Mouse (Mus musculus): Measurements from ENCODE around the gene Ubl3.

The Ubl3 gene

GRCm38 (mm10) chr5:148533924-148534323 lies 18.7 kb downstream of the Ubl3 start:
- in situ Hi-C loops (cut with MboI, MseI) = no loop called here

GRCm38 (mm10) chr5:148532201-148532600 lies 20.4 kb downstream of the Ubl3 start:
- in situ Hi-C loops (cut with MboI, MseI) = no loop called here

GRCm38 (mm10) chr5:148527632-148528031 lies 25.0 kb downstream of the Ubl3 start:
- in situ Hi-C loops (cut with MboI, MseI) = no loop called here

GRCm38 (mm10) chr5:148526631-148527030 lies 26.0 kb downstream of the Ubl3 start:
- in situ Hi-C loops (cut with MboI, MseI) = no loop called here

- in situ Hi-C loops (cut with MboI, MseI) = loop anchor here (25.0 kb wide), 1 partner anchor 1461 kb away; no protein-coding TSS in a partner anchor
Observed at GRCm38 (mm10) chr5:148523202-148523971, 29.2 kb downstream of the Ubl3 start.

- in situ Hi-C loops (cut with MboI, MseI) = loop anchor here (25.0 kb wide), 1 partner anchor 1460 kb away; no protein-coding TSS in a partner anchor
Observed at GRCm38 (mm10) chr5:148522378-148522777, 30.2 kb downstream of the Ubl3 start.

GRCm38 (mm10) chr5:148517445-148517844 lies 35.1 kb downstream of the Ubl3 start:
- in situ Hi-C loops (cut with MboI, MseI) = loop anchor here (25.0 kb wide), 1 partner anchor 1455 kb away; no protein-coding TSS in a partner anchor

GRCm38 (mm10) chr5:148512042-148512640 lies 40.4 kb downstream of the Ubl3 start:
- in situ Hi-C loops (cut with MboI, MseI) = loop anchor here (25.0 kb wide), 1 partner anchor 1450 kb away; no protein-coding TSS in a partner anchor

- in situ Hi-C loops (cut with MboI, MseI) = loop anchor here (25.0 kb wide), 1 partner anchor 1448 kb away; no protein-coding TSS in a partner anchor
Observed at GRCm38 (mm10) chr5:148510265-148510664, 42.3 kb downstream of the Ubl3 start.

GRCm38 (mm10) chr5:148509731-148510130 lies 42.9 kb downstream of the Ubl3 start:
- in situ Hi-C loops (cut with MboI, MseI) = loop anchor here (25.0 kb wide), 1 partner anchor 1447 kb away; no protein-coding TSS in a partner anchor

GRCm38 (mm10) chr5:148508901-148509604 lies 43.5 kb downstream of the Ubl3 start:
- in situ Hi-C loops (cut with MboI, MseI) = loop anchor here (25.0 kb wide), 1 partner anchor 1447 kb away; no protein-coding TSS in a partner anchor

GRCm38 (mm10) chr5:148505381-148505780 lies 47.2 kb downstream of the Ubl3 start:
- in situ Hi-C loops (cut with MboI, MseI) = loop anchor here (25.0 kb wide), 1 partner anchor 1443 kb away; no protein-coding TSS in a partner anchor

- in situ Hi-C loops (cut with MboI, MseI) = loop anchor here (25.0 kb wide), 1 partner anchor 1440 kb away; no protein-coding TSS in a partner anchor
Observed at GRCm38 (mm10) chr5:148502237-148502636, 50.4 kb downstream of the Ubl3 start.

- in situ Hi-C loops (cut with MboI, MseI) = loop anchor here (25.0 kb wide), 1 partner anchor 1439 kb away; no protein-coding TSS in a partner anchor
Observed at GRCm38 (mm10) chr5:148501228-148501957, 51.2 kb downstream of the Ubl3 start.

- in situ Hi-C loops (cut with MboI, MseI) = loop anchor here (25.0 kb wide), 1 partner anchor 1438 kb away; no protein-coding TSS in a partner anchor
Observed at GRCm38 (mm10) chr5:148500516-148500915, 52.1 kb downstream of the Ubl3 start.

- in situ Hi-C loops (cut with MboI, MseI) = loop anchor here (25.0 kb wide), 1 partner anchor 1437 kb away; no protein-coding TSS in a partner anchor
Observed at GRCm38 (mm10) chr5:148499616-148500015, 53.0 kb downstream of the Ubl3 start.

- in situ Hi-C loops (cut with MboI, MseI) = no loop called here
Observed at GRCm38 (mm10) chr5:148495991-148496390, 56.6 kb downstream of the Ubl3 start.

GRCm38 (mm10) chr5:148495173-148495572 lies 57.4 kb downstream of the Ubl3 start:
- in situ Hi-C loops (cut with MboI, MseI) = no loop called here

GRCm38 (mm10) chr5:148494249-148494648 lies 58.3 kb downstream of the Ubl3 start:
- in situ Hi-C loops (cut with MboI, MseI) = no loop called here

GRCm38 (mm10) chr5:148493025-148493424 lies 59.6 kb downstream of the Ubl3 start:
- in situ Hi-C loops (cut with MboI, MseI) = no loop called here

GRCm38 (mm10) chr5:148490391-148490790 lies 62.2 kb downstream of the Ubl3 start:
- in situ Hi-C loops (cut with MboI, MseI) = no loop called here
